Mouse (Mus musculus): ENCODE results near the gene Kirrel3. TPM values are rescaled to one million over a fixed set of nuclear protein-coding genes. Genes with fewer than 3 reads are reported as not detected.

Gene Kirrel3
- polyA plus RNA-seq, 1 experiment from 2014 or later = 2.3 TPM

- no peak for ATAC-seq (ENCODE audit: insufficient read depth, low FRiP score)
- no peak overlapping the region for H3K4me2 ChIP-seq (ENCODE audit: low read depth, low read length)
- no peak overlapping the region for H3K9ac ChIP-seq (ENCODE audit: low read length)
- H3K4me3 ChIP-seq (replicated peaks; ENCODE audit: low read length) = no peak overlapping the region
- H3K27ac ChIP-seq (ENCODE audit: low read length) = no peak overlapping the region
- no peaks in the 10 kb centered on the region for H3K27me3 ChIP-seq (ENCODE audit: control insufficient read depth, insufficient read depth, low read length)
- H3K4me1 ChIP-seq (ENCODE audit: control insufficient read depth, insufficient read depth, low read length) = no peaks in the 10 kb centered on the region
- WGBS = 7% methylated on average over 5 of the region's 5 CpGs
- no peaks in the 10 kb centered on the region for H3K9me3 ChIP-seq (replicated peaks; ENCODE audit: control insufficient read depth, low read length)
- no peaks in the 10 kb centered on the region for H3K36me3 ChIP-seq (ENCODE audit: control insufficient read depth, insufficient read depth, low read length)
Observed at GRCm38 (mm10) chr9:34912996-34913395, 427.3 kb downstream of the Kirrel3 start.

DNA sequence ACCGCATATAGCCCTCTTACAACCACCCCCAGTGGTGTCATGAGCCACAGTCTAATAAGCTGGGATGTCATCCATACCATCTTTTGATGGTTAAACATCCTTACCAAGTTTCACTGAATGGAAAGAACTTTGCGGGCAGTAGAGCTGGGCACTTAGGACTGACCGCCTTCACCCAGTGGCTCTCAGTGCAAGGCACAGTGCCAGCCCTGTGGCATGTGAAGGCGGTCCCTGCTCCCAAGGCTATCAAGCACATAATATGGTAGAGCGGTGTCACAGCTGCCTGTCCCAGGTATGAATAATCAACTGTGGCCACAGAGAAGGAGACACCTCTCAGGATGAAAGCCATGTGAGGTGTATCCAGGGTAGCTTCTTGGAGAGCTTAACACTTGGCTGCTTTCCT lies 433.3 kb downstream of the Kirrel3 start:
- WGBS = 88% methylated on average over 5 of the region's 5 CpGs

GRCm38 (mm10) chr9:34920116-34920515 lies 434.4 kb downstream of the Kirrel3 start:
- 75% methylated on average over 3 of the region's 3 CpGs for WGBS
- Histone ChIP-seq H3K4me3 (replicated peaks; ENCODE audit: low read length) (no peak overlapping the region), H3K9ac (ENCODE audit: low read length) (no peak overlapping the region), H3K4me2 (ENCODE audit: low read depth, low read length) (no peak overlapping the region), H3K36me3 (ENCODE audit: control insufficient read depth, insufficient read depth, low read length) (no peaks in the 10 kb centered on the region), H3K9me3 (replicated peaks; ENCODE audit: control insufficient read depth, low read length) (no peaks in the 10 kb centered on the region), H3K27me3 (ENCODE audit: control insufficient read depth, insufficient read depth, low read length) (no peaks in the 10 kb centered on the region), H3K4me1 (ENCODE audit: control insufficient read depth, insufficient read depth, low read length) (no peaks in the 10 kb centered on the region), H3K27ac (ENCODE audit: low read length) (no peak overlapping the region)
- ATAC-seq (ENCODE audit: insufficient read depth, low FRiP score) = no peak

More for the DNA sequence above, 433.3 kb downstream of the Kirrel3 start:
- Histone ChIP-seq H3K36me3 (ENCODE audit: control insufficient read depth, insufficient read depth, low read length) (no peaks in the 10 kb centered on the region), H3K4me2 (ENCODE audit: low read depth, low read length) (no peak overlapping the region), H3K9ac (ENCODE audit: low read length) (no peak overlapping the region), H3K9me3 (replicated peaks; ENCODE audit: control insufficient read depth, low read length) (no peaks in the 10 kb centered on the region), H3K27ac (ENCODE audit: low read length) (no peak overlapping the region), H3K4me1 (ENCODE audit: control insufficient read depth, insufficient read depth, low read length) (no peaks in the 10 kb centered on the region), H3K4me3 (replicated peaks; ENCODE audit: low read length) (no peak overlapping the region), H3K27me3 (ENCODE audit: control insufficient read depth, insufficient read depth, low read length) (no peaks in the 10 kb centered on the region)
- ATAC-seq (ENCODE audit: insufficient read depth, low FRiP score) = no peak

DNA sequence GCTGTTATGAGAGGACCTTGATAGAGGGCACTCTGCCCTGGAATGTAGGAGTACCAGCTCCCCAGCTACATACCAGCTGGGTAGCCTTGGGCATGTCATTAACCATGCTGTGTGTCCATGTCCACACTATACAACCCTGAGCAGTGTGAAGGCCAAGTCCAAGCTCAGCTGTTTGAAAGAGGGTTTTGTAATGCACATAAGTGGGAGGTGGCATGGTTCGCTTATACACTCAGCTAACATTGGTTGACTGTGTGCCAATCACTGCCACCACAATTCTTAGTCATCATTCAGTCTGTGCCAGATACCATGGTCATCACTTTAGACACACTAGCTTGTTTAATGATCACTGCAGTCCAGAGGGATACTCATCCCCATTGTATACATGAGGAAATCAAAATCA lies 436.2 kb downstream of the Kirrel3 start:
- H3K4me3 ChIP-seq (replicated peaks; ENCODE audit: low read length) = no peak overlapping the region
- H3K27ac ChIP-seq (ENCODE audit: low read length) = no peak overlapping the region
- no peak overlapping the region for H3K9ac ChIP-seq (ENCODE audit: low read length)
- 85% methylated on average over 1 of the region's 1 CpGs for WGBS
- no peaks in the 10 kb centered on the region for H3K9me3 ChIP-seq (replicated peaks; ENCODE audit: control insufficient read depth, low read length)
- no peaks in the 10 kb centered on the region for H3K36me3 ChIP-seq (ENCODE audit: control insufficient read depth, insufficient read depth, low read length)
- H3K4me1 ChIP-seq (ENCODE audit: control insufficient read depth, insufficient read depth, low read length) = no peaks in the 10 kb centered on the region
- no peak; the same call in 1 of the 2 replicates for ATAC-seq (ENCODE audit: insufficient read depth, low FRiP score)
- H3K27me3 ChIP-seq (ENCODE audit: control insufficient read depth, insufficient read depth, low read length) = no peaks in the 10 kb centered on the region
- H3K4me2 ChIP-seq (ENCODE audit: low read depth, low read length) = no peak overlapping the region

GRCm38 (mm10) chr9:34922716-34923115 lies 437.0 kb downstream of the Kirrel3 start:
- H3K9ac ChIP-seq (ENCODE audit: low read length) = no peak overlapping the region
- no peak overlapping the region for H3K4me3 ChIP-seq (replicated peaks; ENCODE audit: low read length)
- H3K4me2 ChIP-seq (ENCODE audit: low read depth, low read length) = no peak overlapping the region
- ATAC-seq (ENCODE audit: insufficient read depth, low FRiP score) = no peak
- 74% methylated on average over 6 of the region's 6 CpGs for WGBS
- no peaks in the 10 kb centered on the region for H3K4me1 ChIP-seq (ENCODE audit: control insufficient read depth, insufficient read depth, low read length)
- no peaks in the 10 kb centered on the region for H3K36me3 ChIP-seq (ENCODE audit: control insufficient read depth, insufficient read depth, low read length)
- no peak overlapping the region for H3K27ac ChIP-seq (ENCODE audit: low read length)
- no peaks in the 10 kb centered on the region for H3K9me3 ChIP-seq (replicated peaks; ENCODE audit: control insufficient read depth, low read length)
- no peaks in the 10 kb centered on the region for H3K27me3 ChIP-seq (ENCODE audit: control insufficient read depth, insufficient read depth, low read length)

DNA sequence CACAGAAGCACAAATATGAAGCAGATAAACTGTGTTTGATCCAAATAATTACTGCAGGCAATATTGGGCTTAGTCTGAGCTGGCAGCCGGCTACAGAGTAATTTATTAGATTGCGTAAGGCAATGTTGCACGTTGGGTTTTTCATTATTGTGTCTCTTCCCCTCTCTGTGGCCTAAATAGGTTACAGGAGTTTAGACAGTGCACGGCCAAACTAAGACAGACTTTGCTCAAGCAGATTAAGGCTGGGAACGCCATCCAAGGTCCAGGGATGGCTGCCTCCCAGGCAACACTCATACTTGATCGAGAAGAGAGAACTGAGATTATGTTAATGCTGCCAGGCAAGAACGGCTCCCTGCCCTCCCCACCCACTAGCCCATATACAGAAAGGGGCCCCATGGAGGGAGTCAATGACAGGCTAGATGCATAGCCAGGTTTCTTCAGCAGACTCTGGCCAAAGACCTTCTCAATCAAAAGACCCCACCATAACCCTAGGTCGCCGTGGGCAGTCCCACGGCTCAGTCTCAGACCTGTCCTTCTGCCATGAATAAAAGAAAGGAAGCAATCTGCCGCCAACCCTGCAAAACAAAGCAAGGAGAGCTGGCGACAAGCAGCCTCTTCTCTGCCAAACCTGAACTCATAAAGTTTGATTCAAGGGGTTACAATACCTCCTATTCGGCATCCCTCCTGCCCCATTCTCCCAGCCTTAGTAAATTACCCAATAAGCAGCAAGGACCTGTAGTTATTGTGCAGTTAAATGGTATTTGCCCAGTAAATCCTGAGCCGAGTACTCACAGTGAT lies 437.6 kb downstream of the Kirrel3 start:
- no peaks in the 10 kb centered on the region for H3K27me3 ChIP-seq (ENCODE audit: control insufficient read depth, insufficient read depth, low read length)
- WGBS = 71% methylated on average over 14 of the region's 14 CpGs
- H3K27ac ChIP-seq (ENCODE audit: low read length) = no peak overlapping the region
- H3K36me3 ChIP-seq (ENCODE audit: control insufficient read depth, insufficient read depth, low read length) = no peaks in the 10 kb centered on the region
- no peak for ATAC-seq (ENCODE audit: insufficient read depth, low FRiP score)
- no peak overlapping the region for H3K4me3 ChIP-seq (replicated peaks; ENCODE audit: low read length)
- H3K9me3 ChIP-seq (replicated peaks; ENCODE audit: control insufficient read depth, low read length) = no peaks in the 10 kb centered on the region
- no peaks in the 10 kb centered on the region for H3K4me1 ChIP-seq (ENCODE audit: control insufficient read depth, insufficient read depth, low read length)
- no peak overlapping the region for H3K9ac ChIP-seq (ENCODE audit: low read length)
- H3K4me2 ChIP-seq (ENCODE audit: low read depth, low read length) = no peak overlapping the region

DNA sequence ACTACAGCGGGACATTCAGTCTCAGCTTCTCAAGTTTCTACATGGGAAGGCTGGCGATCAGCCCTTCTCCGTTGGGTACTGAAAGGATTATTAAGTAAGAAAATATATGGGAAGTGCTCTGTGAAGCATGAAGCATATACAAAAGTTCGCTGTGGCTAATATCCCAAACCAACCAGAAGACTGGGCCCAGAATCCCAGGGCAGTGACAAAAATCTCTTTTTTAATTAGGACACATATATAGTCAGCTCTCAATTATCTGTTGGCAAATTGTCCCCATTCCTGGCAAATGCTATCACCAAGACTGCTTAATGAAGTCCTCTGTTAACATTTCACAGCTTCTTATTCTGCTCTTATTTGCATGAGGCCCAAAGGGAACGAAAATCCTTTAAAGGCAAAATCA lies 439.9 kb downstream of the Kirrel3 start:
- WGBS = 79% methylated on average over 5 of the region's 5 CpGs
- no peak overlapping the region for H3K4me3 ChIP-seq (replicated peaks; ENCODE audit: low read length)
- ATAC-seq (ENCODE audit: insufficient read depth, low FRiP score) = no peak
- H3K27me3 ChIP-seq (ENCODE audit: control insufficient read depth, insufficient read depth, low read length) = no peaks in the 10 kb centered on the region
- H3K27ac ChIP-seq (ENCODE audit: low read length) = no peak overlapping the region
- H3K4me2 ChIP-seq (ENCODE audit: low read depth, low read length) = no peak overlapping the region
- H3K9ac ChIP-seq (ENCODE audit: low read length) = no peak overlapping the region
- H3K36me3 ChIP-seq (ENCODE audit: control insufficient read depth, insufficient read depth, low read length) = no peaks in the 10 kb centered on the region
- H3K4me1 ChIP-seq (ENCODE audit: control insufficient read depth, insufficient read depth, low read length) = no peaks in the 10 kb centered on the region
- H3K9me3 ChIP-seq (replicated peaks; ENCODE audit: control insufficient read depth, low read length) = no peaks in the 10 kb centered on the region

GRCm38 (mm10) chr9:34930371-34930770 lies 444.7 kb downstream of the Kirrel3 start:
- Histone ChIP-seq H3K27me3 (ENCODE audit: control insufficient read depth, insufficient read depth, low read length) (no peaks in the 10 kb centered on the region), H3K4me2 (ENCODE audit: low read depth, low read length) (no peak overlapping the region), H3K9me3 (replicated peaks; ENCODE audit: control insufficient read depth, low read length) (no peaks in the 10 kb centered on the region), H3K36me3 (ENCODE audit: control insufficient read depth, insufficient read depth, low read length) (no peaks in the 10 kb centered on the region), H3K9ac (ENCODE audit: low read length) (no peak overlapping the region), H3K4me1 (ENCODE audit: control insufficient read depth, insufficient read depth, low read length) (no peaks in the 10 kb centered on the region), H3K27ac (ENCODE audit: low read length) (no peak overlapping the region), H3K4me3 (replicated peaks; ENCODE audit: low read length) (no peak overlapping the region)
- WGBS = 60% methylated on average over 1 of the region's 1 CpGs
- ATAC-seq (ENCODE audit: insufficient read depth, low FRiP score) = no peak

- ATAC-seq (ENCODE audit: insufficient read depth, low FRiP score) = no peak
- Histone ChIP-seq H3K4me3 (replicated peaks; ENCODE audit: low read length) (no peak overlapping the region), H3K27ac (ENCODE audit: low read length) (no peak overlapping the region), H3K36me3 (ENCODE audit: control insufficient read depth, insufficient read depth, low read length) (no peaks in the 10 kb centered on the region), H3K9ac (ENCODE audit: low read length) (no peak overlapping the region), H3K4me1 (ENCODE audit: control insufficient read depth, insufficient read depth, low read length) (no peaks in the 10 kb centered on the region), H3K9me3 (replicated peaks; ENCODE audit: control insufficient read depth, low read length) (no peaks in the 10 kb centered on the region), H3K4me2 (ENCODE audit: low read depth, low read length) (no peak overlapping the region), H3K27me3 (ENCODE audit: control insufficient read depth, insufficient read depth, low read length) (no peaks in the 10 kb centered on the region)
- WGBS = 87% methylated on average over 5 of the region's 5 CpGs
Observed at GRCm38 (mm10) chr9:34938140-34938539, 452.4 kb downstream of the Kirrel3 start.
